In the genomic region with DNA sequence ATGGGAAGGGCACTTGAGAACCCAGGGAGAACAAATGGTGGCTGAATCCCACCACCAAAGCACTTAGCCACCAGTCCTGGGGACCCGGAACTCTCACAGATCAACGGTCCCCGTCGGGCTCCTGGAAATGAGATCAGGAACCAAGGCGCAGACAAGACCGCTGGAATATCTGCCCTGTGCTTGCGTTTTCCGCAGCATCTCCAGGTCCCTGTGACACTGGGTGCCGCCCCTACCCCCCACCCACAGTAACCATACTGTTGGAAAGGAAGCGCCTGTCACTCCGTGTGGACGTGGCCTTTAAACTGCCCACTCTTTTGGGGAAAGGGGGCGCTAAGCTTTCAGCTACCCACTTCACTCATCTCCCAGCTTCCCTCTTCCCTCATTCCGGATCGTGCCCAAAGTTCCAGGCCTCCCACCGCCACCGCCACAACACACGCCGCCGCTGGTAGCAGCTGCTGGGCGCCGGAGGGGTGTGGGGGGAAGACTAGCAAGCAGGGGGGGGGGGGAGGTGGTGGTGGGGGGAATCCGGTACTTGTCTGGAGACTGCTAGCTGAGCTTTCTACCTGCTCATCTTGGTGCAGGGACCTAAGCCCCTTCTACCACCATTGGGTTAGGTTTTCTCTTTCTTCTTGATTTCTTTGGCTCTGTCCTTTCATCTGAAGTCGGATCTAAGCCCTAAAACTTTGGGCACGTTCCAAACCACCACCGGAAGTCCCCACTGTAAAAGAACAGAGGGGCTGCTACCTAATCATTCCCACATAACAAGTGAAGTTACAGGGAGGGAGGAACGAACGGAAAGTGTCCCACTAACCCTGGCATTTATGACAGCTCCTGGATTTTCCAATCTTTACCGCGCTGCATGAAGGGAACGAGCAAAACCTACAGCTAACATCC, we compare ENCODE assay signal across 8 mouse cellular contexts. TPM values are rescaled to one million over a fixed set of nuclear protein-coding genes. Genes with fewer than 3 reads are reported as not detected.
DNase-seq lines count a peak whose midpoint lies in the region; ATAC-seq and TF ChIP-seq lines count a peak whose summit lies in the region.

No protein-coding gene starts in this region.

- 5% methylated on average over 30 of the region's 31 CpGs for WGBS in forebrain, embryonic 14.5 days
- WGBS in intestine, postnatal 0 days, result 5% methylated on average over 31 of the region's 31 CpGs

- no peak for ATAC-seq in forebrain, embryonic 14.5 days
- no peak for ATAC-seq in intestine, postnatal 0 days

- no peak for TF ChIP-seq CTCF in ES-Bruce4 (IDR thresholded peaks at IDR 0.05; ENCODE audit: low read depth, low read length)
- TF ChIP-seq CTCF in intestine, postnatal 0 days (IDR thresholded peaks at IDR 0.05; ENCODE audit: low read depth), result no peak

- no peaks in the 10 kb centered on the region for H3K4me1 ChIP-seq in ES-Bruce4 (ENCODE audit: control insufficient read depth, insufficient read depth, low read length)
- 0 out of 2 replicates have a peak, but pooled peaks cover 6% of the 10 kb centered on the region for H3K4me1 ChIP-seq in forebrain, embryonic 14.5 days (ENCODE audit: control insufficient read depth, insufficient read depth, low read length)
- no peaks in the 10 kb centered on the region for H3K4me1 ChIP-seq in intestine, postnatal 0 days (replicated peaks; ENCODE audit: control insufficient read depth, insufficient read depth, low read length)

- H3K27ac ChIP-seq in ES-Bruce4 (ENCODE audit: insufficient read depth, low read length), result no peak overlapping the region
- no peak overlapping the region for H3K27ac ChIP-seq in forebrain, embryonic 14.5 days (ENCODE audit: low read depth, low read length)
- H3K27ac ChIP-seq in intestine, postnatal 0 days (ENCODE audit: low read depth, low read length), result no peak overlapping the region

- peaks cover 39% of the 10 kb centered on the region for H3K27me3 ChIP-seq in ES-Bruce4 (ENCODE audit: control insufficient read depth, insufficient read depth, low read length, poor library complexity, severe bottlenecking)
- H3K27me3 ChIP-seq in forebrain, embryonic 14.5 days (replicated peaks; ENCODE audit: control insufficient read depth, insufficient read depth, low read length), result peaks cover 3% of the 10 kb centered on the region; the same call in 1 of the 2 replicates
- H3K27me3 ChIP-seq in intestine, postnatal 0 days (replicated peaks; ENCODE audit: control insufficient read depth, insufficient read depth, low read length), result peaks cover 37% of the 10 kb centered on the region

- H3K4me2 ChIP-seq in forebrain, embryonic 14.5 days (ENCODE audit: low read length), result peak overlapping the region; percentile 92
- peak overlapping the region; percentile 67 for H3K4me2 ChIP-seq in intestine, postnatal 0 days (replicated peaks; ENCODE audit: low read depth)

- no peaks in the 10 kb centered on the region for H3K9me3 ChIP-seq in ES-Bruce4 (replicated peaks; ENCODE audit: control insufficient read depth, insufficient read depth, low read length, poor library complexity, severe bottlenecking)
- H3K9me3 ChIP-seq in forebrain, embryonic 14.5 days (replicated peaks; ENCODE audit: control insufficient read depth, low read length), result no peaks in the 10 kb centered on the region
- H3K9me3 ChIP-seq in intestine, postnatal 0 days (ENCODE audit: control insufficient read depth), result no peaks in the 10 kb centered on the region

- no peak overlapping the region for H3K9ac ChIP-seq in ES-Bruce4 (ENCODE audit: low read depth, poor library complexity, severe bottlenecking)
- peak overlapping the region; percentile 84 for H3K9ac ChIP-seq in forebrain, embryonic 14.5 days (ENCODE audit: low read length)
- H3K9ac ChIP-seq in intestine, postnatal 0 days (ENCODE audit: low read depth, low read length), result no peak overlapping the region

- no peak for TF ChIP-seq POLR2A in ES-Bruce4 (IDR thresholded peaks at IDR 0.05; ENCODE audit: insufficient read depth, low read length)

- 0 out of 2 replicates have a peak overlapping the region, but pooled peaks have one; percentile 1 for H3K4me3 ChIP-seq in ES-Bruce4 (ENCODE audit: low read depth, low read length)
- H3K4me3 ChIP-seq in forebrain, embryonic 14.5 days (ENCODE audit: low read depth, low read length), result peak overlapping the region; percentile 71
- H3K4me3 ChIP-seq in intestine, postnatal 0 days (ENCODE audit: low read depth, low read length), result peak overlapping the region; percentile 61

- TF ChIP-seq EP300 in ES-Bruce4 (IDR thresholded peaks at IDR 0.05; ENCODE audit: insufficient read depth, low read depth, low read length), result no peak

- H3K36me3 ChIP-seq in ES-Bruce4 (ENCODE audit: control insufficient read depth, insufficient read depth, low read length, poor library complexity, severe bottlenecking), result no peaks in the 10 kb centered on the region
- H3K36me3 ChIP-seq in forebrain, embryonic 14.5 days (ENCODE audit: control insufficient read depth, insufficient read depth, low read length), result no peaks in the 10 kb centered on the region
- H3K36me3 ChIP-seq in intestine, postnatal 0 days (ENCODE audit: control insufficient read depth, insufficient read depth), result no peaks in the 10 kb centered on the region

- peak; percentile 9 to 17 for DNase-seq in cerebellum, postnatal 14 days
- DNase-seq in cerebellum, adult 11-12 months, result no peak
- peak; percentile 39 for DNase-seq in forebrain, embryonic 14.5 days (ENCODE audit: low spot score)
- DNase-seq in neural tube, embryonic 10.5 days (ENCODE audit: extremely low spot score, low spot score), result peak; percentile 63
- DNase-seq in spleen, postnatal 4 days (ENCODE audit: low spot score in 2 of 2), result no peak
- DNase-seq in layer of hippocampus, postnatal 25 days (ENCODE audit: extremely low spot score in 1 of 2, low spot score in 1 of 2), result no peak

RNA-seq across cellular contexts. Expression of a gene that starts 1.3 kb away (rescaled TPM):
- 0.84 and 1.1 TPM in 2 replicates for polyA plus RNA-seq in ES-Bruce4 (2011; ENCODE audit: insufficient read depth, insufficient read length, low read depth, missing spikeins)
- 33.6 and 44.7 TPM in 2 replicates for polyA plus RNA-seq in forebrain, embryonic 14.5 days (2014; fragmentation: Nextera tagmentation; extraction: Ambion mirVana)
- 20.8 and 20.9 TPM in 2 replicates for polyA plus RNA-seq in intestine, postnatal 0 days (2015; fragmentation: Nextera tagmentation; extraction: Ambion mirVana)
- total RNA-seq in layer of hippocampus, postnatal 25 days (2021), result 10 to 100 TPM; 80.6 to 89.3 TPM

Comparison
In these comparisons a context has a peak if more than half of its experiments do, and no peak if none do; other contexts are left out.
1. DNase-seq: peak in cerebellum, postnatal 14 days (2 of 2), forebrain, embryonic 14.5 days (single experiment) and neural tube, embryonic 10.5 days (single experiment); none in cerebellum, adult 11-12 months (single experiment), spleen, postnatal 4 days (0 of 2) and layer of hippocampus, postnatal 25 days (0 of 2).
2. H3K4me3 ChIP-seq: peak in every context shown above with its lines; median percentile 71 in forebrain, embryonic 14.5 days; 61 in intestine, postnatal 0 days; 1 in ES-Bruce4.
3. RNA of a gene that starts 1.3 kb away (polyA plus RNA-seq): 33.6 to 44.7 TPM in forebrain, embryonic 14.5 days and 20.8 to 20.9 TPM in intestine, postnatal 0 days; 0.84 to 1.1 TPM in ES-Bruce4; every median in the first group is over 10 times any median in the second.